Comparison of ENCODE assay signal across 8 mouse cellular contexts in the genomic region with DNA sequence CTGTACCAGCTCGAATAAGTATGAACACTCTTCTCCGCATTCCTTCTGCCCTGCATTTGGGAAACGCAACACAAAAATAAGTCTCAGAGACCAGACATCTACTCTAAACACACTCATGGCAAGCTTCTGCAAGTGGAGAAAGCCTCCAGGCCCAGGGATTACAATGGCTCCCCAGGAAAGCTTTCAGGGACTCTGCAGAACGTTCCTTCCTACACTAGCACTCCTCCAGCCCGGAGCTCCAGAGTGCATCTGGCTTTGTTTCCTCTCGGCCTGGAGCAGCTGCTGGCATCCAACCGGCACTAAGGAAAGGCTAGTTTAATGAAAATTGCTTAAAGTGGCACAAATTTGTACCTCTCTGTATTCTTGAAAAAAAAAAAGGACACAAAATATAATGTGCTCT. TPM values are rescaled to one million over a fixed set of nuclear protein-coding genes. Genes with fewer than 3 reads are reported as not detected.
DNase-seq lines count a peak whose midpoint lies in the region; ATAC-seq and TF ChIP-seq lines count a peak whose summit lies in the region.

No protein-coding gene starts in this region.

- peaks cover 44% of the 10 kb centered on the region for H3K4me1 ChIP-seq in forebrain, embryonic 12.5 days
- H3K4me1 ChIP-seq in hindbrain, embryonic 14.5 days (replicated peaks; ENCODE audit: control insufficient read depth, insufficient read depth, low read length) = peaks cover 16% of the 10 kb centered on the region
- no peaks in the 10 kb centered on the region for H3K4me1 ChIP-seq in midbrain, postnatal 0 days (ENCODE audit: insufficient read depth, low read length)

- intact Hi-C loops in left cerebral cortex, postnatal 4 days (cut with DNase I) = no loop called here

- peak overlapping the region; percentile 17; the same call in 1 of the 2 replicates for H3K9ac ChIP-seq in forebrain, embryonic 12.5 days
- peak overlapping the region; percentile 9; the same call in 1 of the 2 replicates for H3K9ac ChIP-seq in hindbrain, embryonic 14.5 days
- H3K9ac ChIP-seq in midbrain, postnatal 0 days (replicated peaks; ENCODE audit: low read length, poor library complexity, severe bottlenecking) = 0 out of 2 replicates have a peak overlapping the region, but pooled peaks have one; percentile 8

- H3K27me3 ChIP-seq in forebrain, embryonic 12.5 days = no peaks in the 10 kb centered on the region
- no peaks in the 10 kb centered on the region for H3K27me3 ChIP-seq in hindbrain, embryonic 14.5 days (ENCODE audit: control insufficient read depth, insufficient read depth, low read length)
- no peaks in the 10 kb centered on the region for H3K27me3 ChIP-seq in midbrain, postnatal 0 days (ENCODE audit: insufficient read depth, low read length)

- ATAC-seq in forebrain, embryonic 12.5 days (ENCODE audit: low FRiP score) = peak; percentile 69; the same call in 1 of the 2 replicates
- no peak for ATAC-seq in hindbrain, embryonic 14.5 days (ENCODE audit: low FRiP score)
- ATAC-seq in midbrain, postnatal 0 days (ENCODE audit: low FRiP score) = no peak

- no peak for TF ChIP-seq CTCF in midbrain, postnatal 0 days (IDR thresholded peaks at IDR 0.05)

- H3K4me3 ChIP-seq in forebrain, embryonic 12.5 days (replicated peaks) = no peak overlapping the region
- H3K4me3 ChIP-seq in hindbrain, embryonic 14.5 days (replicated peaks; ENCODE audit: low read length) = no peak overlapping the region
- no peak overlapping the region for H3K4me3 ChIP-seq in midbrain, postnatal 0 days (ENCODE audit: low read depth, low read length)

- 15% methylated on average over 7 of the region's 7 CpGs for WGBS in forebrain, embryonic 12.5 days
- 28% methylated on average over 7 of the region's 7 CpGs for WGBS in hindbrain, embryonic 14.5 days
- WGBS in midbrain, postnatal 0 days = 15% methylated on average over 7 of the region's 7 CpGs

- peak overlapping the region; percentile 29 for H3K4me2 ChIP-seq in forebrain, embryonic 12.5 days
- 0 out of 2 replicates have a peak overlapping the region, but pooled peaks have one; percentile 4 for H3K4me2 ChIP-seq in hindbrain, embryonic 14.5 days (replicated peaks)
- peak overlapping the region; percentile 9; the same call in 1 of the 2 replicates for H3K4me2 ChIP-seq in midbrain, postnatal 0 days (ENCODE audit: low read depth, low read length, poor library complexity, severe bottlenecking)

- peak; percentile 27 for DNase-seq in left cerebral cortex, postnatal 4 days
- DNase-seq in left cerebral cortex, adult 9 months (ENCODE audit: low spot score in 2 of 2) = no peak
- DNase-seq in hindbrain, embryonic 14.5 days (ENCODE audit: low spot score) = no peak
- DNase-seq in midbrain, postnatal 0 days (ENCODE audit: low spot score) = peak; percentile 44
- DNase-seq in layer of hippocampus, adult 9-10 months (ENCODE audit: low spot score) = no peak
- no peak for DNase-seq in gastrocnemius, adult 18-20 months (ENCODE audit: low spot score)
- no peak for DNase-seq in adrenal gland, postnatal 10 days

- no peaks in the 10 kb centered on the region for H3K9me3 ChIP-seq in forebrain, embryonic 12.5 days
- no peaks in the 10 kb centered on the region for H3K9me3 ChIP-seq in hindbrain, embryonic 14.5 days (ENCODE audit: control insufficient read depth, low read length)
- no peaks in the 10 kb centered on the region for H3K9me3 ChIP-seq in midbrain, postnatal 0 days (ENCODE audit: low read length)

- H3K36me3 ChIP-seq in forebrain, embryonic 12.5 days (replicated peaks) = peaks cover 20% of the 10 kb centered on the region
- H3K36me3 ChIP-seq in hindbrain, embryonic 14.5 days (replicated peaks; ENCODE audit: control insufficient read depth, insufficient read depth) = no peaks in the 10 kb centered on the region
- no peaks in the 10 kb centered on the region for H3K36me3 ChIP-seq in midbrain, postnatal 0 days (ENCODE audit: insufficient read depth, low read length)

- H3K27ac ChIP-seq in forebrain, embryonic 12.5 days = peak overlapping the region; percentile 92
- H3K27ac ChIP-seq in hindbrain, embryonic 14.5 days = peak overlapping the region; percentile 58
- peak overlapping the region; percentile 62 for H3K27ac ChIP-seq in midbrain, postnatal 0 days (ENCODE audit: low read depth, low read length)

RNA-seq across cellular contexts. Expression of a gene that starts 14.1 kb away (rescaled TPM):
- 10 to 100 TPM; 27.6 to 27.8 TPM for total RNA-seq in left cerebral cortex, postnatal 4 days (2021)
- polyA plus RNA-seq in forebrain, embryonic 12.5 days (2016; fragmentation: Nextera tagmentation; extraction: Ambion mirVana) = 205 and 221 TPM in 2 replicates
- polyA plus RNA-seq in hindbrain, embryonic 14.5 days (2014; fragmentation: Nextera tagmentation; extraction: Ambion mirVana) = 43.2 and 50.4 TPM in 2 replicates
- total RNA-seq in midbrain, postnatal 0 days (2014; rRNA removed) = 47.4 and 55.5 TPM in 2 replicates
- polyA plus RNA-seq in midbrain, postnatal 0 days (2015; fragmentation: Nextera tagmentation; extraction: Ambion mirVana) = 38.0 and 38.6 TPM in 2 replicates
- total RNA-seq in gastrocnemius, adult 18-20 months (2021) = 10 to 100 TPM; 27.6 to 40.4 TPM
- 100 to 1,000 TPM; 109 to 128 TPM for total RNA-seq in adrenal gland, postnatal 10 days (2021)

Comparison
In these comparisons a context has a peak if more than half of its experiments do, and no peak if none do; other contexts are left out.
1. DNase-seq: peak in left cerebral cortex, postnatal 4 days (single experiment) and midbrain, postnatal 0 days (single experiment); none in left cerebral cortex, adult 9 months (0 of 2), hindbrain, embryonic 14.5 days (single experiment), layer of hippocampus, adult 9-10 months (single experiment), gastrocnemius, adult 18-20 months (single experiment) and adrenal gland, postnatal 10 days (single experiment).
2. Peak in every context shown above with its lines, with median percentiles within 50 percentile points of each other: H3K27ac ChIP-seq, H3K4me2 ChIP-seq and H3K9ac ChIP-seq.